Mouse (Mus musculus) heart, postnatal 0 days (tissue): Measurements from ENCODE around the gene Usp45. TPM values are rescaled to one million over a fixed set of nuclear protein-coding genes. Genes with fewer than 3 reads are reported as not detected.

ENCODE experiments used
- ATAC-seq: fragments of 200-750 bp; cut with Nextera tagmentation; 2 replicates; pipeline ENCODE4 v1.8.0; 2017; ENCODE audit warnings: low read depth, moderate number of reproducible peaks, moderate library complexity; ENCODE audit not compliant: insufficient read depth
- DNase-seq: peaks from one replicate; pipeline ENCODE4 v3.0.0-alpha.2; 2016; ENCODE audit warnings: low spot score
- H3K27ac ChIP-seq: fragments of 300-500 bp; sonication (generic); 2 replicates; pipeline ENCODE4 v1.5.1; 2014; ENCODE audit warnings: low read depth, mild to moderate bottlenecking
- H3K27me3 ChIP-seq: fragments of 300-500 bp; sonication (generic); 2 replicates; pipeline ENCODE4 v1.6.1; 2014; ENCODE audit warnings: low read length, mixed read lengths; ENCODE audit not compliant: control insufficient read depth, insufficient read depth
- H3K36me3 ChIP-seq: fragments of 300-500 bp; sonication (generic); replicated peaks from 2 replicates; pipeline ENCODE4 v1.6.1; 2014; ENCODE audit warnings: low read length, mixed read lengths; ENCODE audit not compliant: control insufficient read depth, insufficient read depth
- H3K4me1 ChIP-seq: fragments of 300-500 bp; sonication (generic); 2 replicates; pipeline ENCODE4 v1.6.1; 2014; ENCODE audit warnings: antibody characterized with exemption; ENCODE audit not compliant: control insufficient read depth, insufficient read depth
- H3K4me2 ChIP-seq: fragments of 300-500 bp; sonication (generic); 2 replicates; pipeline ENCODE4 v1.6.1; 2014; ENCODE audit warnings: low read depth, mild to moderate bottlenecking, low read length, moderate library complexity
- H3K4me3 ChIP-seq: fragments of 300-500 bp; sonication (generic); 2 replicates; pipeline ENCODE4 v1.5.1; 2014; ENCODE audit warnings: low read depth, low read length
- H3K9ac ChIP-seq: fragments of 300-500 bp; sonication (generic); replicated peaks from 2 replicates; pipeline ENCODE4 v1.6.1; 2014; ENCODE audit warnings: low read depth, low read length, mixed read lengths
- H3K9me3 ChIP-seq: fragments of 300-500 bp; sonication (generic); replicated peaks from 2 replicates; pipeline ENCODE4 v1.6.1; 2016; ENCODE audit warnings: low read length; ENCODE audit not compliant: control insufficient read depth
- CTCF ChIP-seq: IDR thresholded peaks from 2 replicates; pipeline ENCODE4 v1.5.1; 2016; ENCODE audit warnings: antibody characterized with exemption, control low read depth, low read depth
- EP300 ChIP-seq: IDR thresholded peaks from 2 replicates; pipeline ENCODE4 v1.6.1; 2016; ENCODE audit warnings: antibody characterized with exemption, low read depth
- WGBS: fragments of 180-500 bp; shearing (Covaris S2); extraction: QIAGEN DNeasy Blood & Tissue Kit; methylation state at CpG from one replicate; pipeline ENCODE4 v1.1.7; 2014; 5-methylcytosine and 5-hydroxymethylcytosine counted together
- polyA plus RNA-seq: library from polyadenylated mRNA; unstranded; fragments of >200 nt; fragmentation: Nextera tagmentation; extraction: Ambion mirVana; gene quantifications from 2 replicates; pipeline ENCODE4 v1.2.1, GENCODE M21; 2015
- total RNA-seq: library from RNA; depleted of rRNA; stranded (reverse); fragments of >200 nt; gene quantifications from 2 replicates; pipeline ENCODE4 v1.2.3, GENCODE M21; 2014; ENCODE audit warnings: low replicate concordance

Gene Usp45
- total and polyA plus RNA-seq, 2 experiments from 2014 or later: 3.6 to 12.6 TPM

GRCm38 (mm10) chr4:21801013-21801412 is 34.1 kb downstream of the Usp45 start:
- no peak for DNase-seq
- H3K4me2 ChIP-seq: no peak overlapping the region
- H3K27ac ChIP-seq: no peak overlapping the region
- WGBS: 93% methylated on average over 1 of the region's 1 CpGs
- H3K27me3 ChIP-seq: no peaks in the 10 kb centered on the region
- TF ChIP-seq CTCF (no peak), EP300 (no peak)
- H3K9ac ChIP-seq: no peak overlapping the region
- H3K9me3 ChIP-seq: no peaks in the 10 kb centered on the region
- H3K36me3 ChIP-seq: peaks cover 68% of the 10 kb centered on the region
- H3K4me3 ChIP-seq: no peak overlapping the region
- no peak for ATAC-seq
- H3K4me1 ChIP-seq: no peaks in the 10 kb centered on the region

- no peaks in the 10 kb centered on the region for H3K9me3 ChIP-seq
- H3K4me3 ChIP-seq: no peak overlapping the region
- H3K27ac ChIP-seq: no peak overlapping the region
- 83% methylated on average over 2 of the region's 2 CpGs for WGBS
- no peak for DNase-seq
- no peaks in the 10 kb centered on the region for H3K4me1 ChIP-seq
- no peaks in the 10 kb centered on the region for H3K27me3 ChIP-seq
- TF ChIP-seq CTCF: no peak
- no peak for TF ChIP-seq EP300
- no peak overlapping the region for H3K4me2 ChIP-seq
- H3K36me3 ChIP-seq: peaks cover 74% of the 10 kb centered on the region
- H3K9ac ChIP-seq: no peak overlapping the region
- no peak for ATAC-seq
Observed at GRCm38 (mm10) chr4:21801620-21802019, 34.7 kb downstream of the Usp45 start.

GRCm38 (mm10) chr4:21807204-21807603 is 40.2 kb downstream of the Usp45 start:
- ATAC-seq (no peak), DNase-seq (no peak)
- Histone ChIP-seq H3K4me2 (no peak overlapping the region), H3K27ac (no peak overlapping the region), H3K27me3 (no peaks in the 10 kb centered on the region), H3K4me1 (no peaks in the 10 kb centered on the region), H3K9me3 (no peaks in the 10 kb centered on the region), H3K4me3 (no peak overlapping the region), H3K36me3 (peaks cover 56% of the 10 kb centered on the region), H3K9ac (no peak overlapping the region)
- 70% methylated on average over 5 of the region's 5 CpGs for WGBS
- no peak for TF ChIP-seq EP300
- no peak for TF ChIP-seq CTCF

GRCm38 (mm10) chr4:21810608-21811007 is 43.7 kb downstream of the Usp45 start:
- H3K36me3 ChIP-seq: peaks cover 37% of the 10 kb centered on the region
- no peak overlapping the region for H3K4me2 ChIP-seq
- no peaks in the 10 kb centered on the region for H3K27me3 ChIP-seq
- DNase-seq (no peak), ATAC-seq (no peak)
- no peak for TF ChIP-seq EP300
- TF ChIP-seq CTCF: no peak
- H3K27ac ChIP-seq: no peak overlapping the region
- H3K4me3 ChIP-seq: no peak overlapping the region
- WGBS: 89% methylated on average over 3 of the region's 3 CpGs
- H3K4me1 ChIP-seq: no peaks in the 10 kb centered on the region
- H3K9ac ChIP-seq: no peak overlapping the region
- no peaks in the 10 kb centered on the region for H3K9me3 ChIP-seq

GRCm38 (mm10) chr4:21812635-21813034 is 45.7 kb downstream of the Usp45 start:
- ATAC-seq: no peak
- Histone ChIP-seq H3K27me3 (no peaks in the 10 kb centered on the region), H3K4me3 (no peak overlapping the region), H3K9me3 (no peaks in the 10 kb centered on the region), H3K27ac (no peak overlapping the region), H3K36me3 (peaks cover 38% of the 10 kb centered on the region), H3K9ac (no peak overlapping the region), H3K4me1 (no peaks in the 10 kb centered on the region), H3K4me2 (no peak overlapping the region)
- WGBS: 86% methylated on average over 6 of the region's 6 CpGs
- DNase-seq: no peak
- TF ChIP-seq CTCF (no peak), EP300 (no peak)

GRCm38 (mm10) chr4:21814029-21814428 is 47.1 kb downstream of the Usp45 start:
- 39% methylated on average over 2 of the region's 2 CpGs for WGBS
- peak; percentile 89 for TF ChIP-seq CTCF
- no peak for TF ChIP-seq EP300
- ATAC-seq: no peak

More at GRCm38 (mm10) chr4:21814029-21814428, 47.1 kb downstream of the Usp45 start:
- Histone ChIP-seq H3K27me3 (no peaks in the 10 kb centered on the region), H3K4me3 (no peak overlapping the region), H3K4me1 (no peaks in the 10 kb centered on the region), H3K9ac (no peak overlapping the region), H3K27ac (no peak overlapping the region), H3K4me2 (no peak overlapping the region), H3K9me3 (no peaks in the 10 kb centered on the region), H3K36me3 (peaks cover 46% of the 10 kb centered on the region)
- peak; percentile 51 for DNase-seq
